Mouse (Mus musculus): ENCODE measurements around the gene Pald1.
A peak's percentile ranks its signal among the peaks of the same experiment; 100 is the strongest.

Gene Pald1

GRCm38 (mm10) chr10:61382281-61382731 lies 1.0 kb downstream of the Pald1 start:
- peaks cover 21% of the 10 kb centered on the region for H3K27me3 ChIP-seq (ENCODE audit: insufficient read depth, low read length)
- no peak for TF ChIP-seq CTCF (conservative IDR thresholded peaks at IDR 0.05; ENCODE audit: low read length)
- no peak for TF ChIP-seq POU5F1 (IDR thresholded peaks at IDR 0.05; ENCODE audit: borderline replicate concordance, low read length)
- H3K36me3 ChIP-seq (ENCODE audit: insufficient read depth, low read length), result peaks cover 38% of the 10 kb centered on the region
- H3K4me1 ChIP-seq (replicated peaks; ENCODE audit: low read depth, low read length), result peaks cover 66% of the 10 kb centered on the region
- H3K9me3 ChIP-seq (ENCODE audit: low read length), result no peaks in the 10 kb centered on the region
- peak overlapping the region; percentile 96 for H3K4me3 ChIP-seq (replicated peaks; ENCODE audit: low read length)

- H3K27me3 ChIP-seq (ENCODE audit: insufficient read depth, low read length), result peaks cover 21% of the 10 kb centered on the region
- peaks cover 43% of the 10 kb centered on the region for H3K36me3 ChIP-seq (ENCODE audit: insufficient read depth, low read length)
- no peak for TF ChIP-seq POU5F1 (IDR thresholded peaks at IDR 0.05; ENCODE audit: borderline replicate concordance, low read length)
- no peak for TF ChIP-seq NANOG (IDR thresholded peaks at IDR 0.05; ENCODE audit: borderline replicate concordance, low read length)
- no peak for TF ChIP-seq CTCF (conservative IDR thresholded peaks at IDR 0.05; ENCODE audit: low read length)
- no peaks in the 10 kb centered on the region for H3K9me3 ChIP-seq (ENCODE audit: low read length)
- peak overlapping the region; percentile 96 for H3K4me3 ChIP-seq (replicated peaks; ENCODE audit: low read length)
- H3K4me1 ChIP-seq (replicated peaks; ENCODE audit: low read depth, low read length), result peaks cover 71% of the 10 kb centered on the region
Measured at GRCm38 (mm10) chr10:61381823-61382222, 1.5 kb downstream of the Pald1 start.

- Histone ChIP-seq H3K27me3 (ENCODE audit: insufficient read depth, low read length) (peaks cover 7% of the 10 kb centered on the region), H3K4me3 (replicated peaks; ENCODE audit: low read length) (peak overlapping the region; percentile 96), H3K4me1 (replicated peaks; ENCODE audit: low read depth, low read length) (peaks cover 86% of the 10 kb centered on the region), H3K9me3 (ENCODE audit: low read length) (no peaks in the 10 kb centered on the region), H3K36me3 (ENCODE audit: insufficient read depth, low read length) (peaks cover 55% of the 10 kb centered on the region)
- TF ChIP-seq POU5F1 (IDR thresholded peaks at IDR 0.05; ENCODE audit: borderline replicate concordance, low read length), result no peak
- no peak for TF ChIP-seq CTCF (conservative IDR thresholded peaks at IDR 0.05; ENCODE audit: low read length)
- no peak for TF ChIP-seq NANOG (IDR thresholded peaks at IDR 0.05; ENCODE audit: borderline replicate concordance, low read length)
Measured at GRCm38 (mm10) chr10:61380186-61380585, 3.1 kb downstream of the Pald1 start.

GRCm38 (mm10) chr10:61379340-61380040 lies 3.8 kb downstream of the Pald1 start:
- peaks cover under 1% of the 10 kb centered on the region; the same call in 1 of the 2 replicates for H3K27me3 ChIP-seq (ENCODE audit: insufficient read depth, low read length)
- H3K4me1 ChIP-seq (replicated peaks; ENCODE audit: low read depth, low read length), result peaks cover 90% of the 10 kb centered on the region
- no peaks in the 10 kb centered on the region for H3K9me3 ChIP-seq (ENCODE audit: low read length)
- peaks cover 58% of the 10 kb centered on the region for H3K36me3 ChIP-seq (ENCODE audit: insufficient read depth, low read length)
- peak overlapping the region; percentile 96 for H3K4me3 ChIP-seq (replicated peaks; ENCODE audit: low read length)
- TF ChIP-seq NANOG (IDR thresholded peaks at IDR 0.05; ENCODE audit: borderline replicate concordance, low read length), result no peak
- no peak for TF ChIP-seq POU5F1 (IDR thresholded peaks at IDR 0.05; ENCODE audit: borderline replicate concordance, low read length)
- TF ChIP-seq CTCF (conservative IDR thresholded peaks at IDR 0.05; ENCODE audit: low read length), result no peak

GRCm38 (mm10) chr10:61378698-61379097 lies 4.6 kb downstream of the Pald1 start:
- H3K36me3 ChIP-seq (ENCODE audit: insufficient read depth, low read length), result peaks cover 66% of the 10 kb centered on the region
- peak overlapping the region; percentile 96; the same call in 1 of the 2 replicates for H3K4me3 ChIP-seq (replicated peaks; ENCODE audit: low read length)
- TF ChIP-seq NANOG (IDR thresholded peaks at IDR 0.05; ENCODE audit: borderline replicate concordance, low read length) (no peak), POU5F1 (IDR thresholded peaks at IDR 0.05; ENCODE audit: borderline replicate concordance, low read length) (no peak), CTCF (conservative IDR thresholded peaks at IDR 0.05; ENCODE audit: low read length) (no peak)
- peaks cover 90% of the 10 kb centered on the region for H3K4me1 ChIP-seq (replicated peaks; ENCODE audit: low read depth, low read length)
- H3K9me3 ChIP-seq (ENCODE audit: low read length), result no peaks in the 10 kb centered on the region
- no peaks in the 10 kb centered on the region for H3K27me3 ChIP-seq (ENCODE audit: insufficient read depth, low read length)

GRCm38 (mm10) chr10:61378050-61378449 lies 5.3 kb downstream of the Pald1 start:
- peak overlapping the region; percentile 14; the same call in 1 of the 2 replicates for H3K4me3 ChIP-seq (replicated peaks; ENCODE audit: low read length)
- TF ChIP-seq NANOG (IDR thresholded peaks at IDR 0.05; ENCODE audit: borderline replicate concordance, low read length), result no peak
- TF ChIP-seq POU5F1 (IDR thresholded peaks at IDR 0.05; ENCODE audit: borderline replicate concordance, low read length), result no peak
- no peak for TF ChIP-seq CTCF (conservative IDR thresholded peaks at IDR 0.05; ENCODE audit: low read length)
- no peaks in the 10 kb centered on the region for H3K27me3 ChIP-seq (ENCODE audit: insufficient read depth, low read length)
- H3K4me1 ChIP-seq (replicated peaks; ENCODE audit: low read depth, low read length), result peaks cover 94% of the 10 kb centered on the region
- peaks cover 71% of the 10 kb centered on the region for H3K36me3 ChIP-seq (ENCODE audit: insufficient read depth, low read length)
- no peaks in the 10 kb centered on the region for H3K9me3 ChIP-seq (ENCODE audit: low read length)

- no peaks in the 10 kb centered on the region for H3K27me3 ChIP-seq (ENCODE audit: insufficient read depth, low read length)
- H3K4me3 ChIP-seq (replicated peaks; ENCODE audit: low read length), result peak overlapping the region; percentile 52
- peaks cover 99% of the 10 kb centered on the region for H3K4me1 ChIP-seq (replicated peaks; ENCODE audit: low read depth, low read length)
- H3K36me3 ChIP-seq (ENCODE audit: insufficient read depth, low read length), result peaks cover 90% of the 10 kb centered on the region
- no peaks in the 10 kb centered on the region for H3K9me3 ChIP-seq (ENCODE audit: low read length)
- no peak for TF ChIP-seq POU5F1 (IDR thresholded peaks at IDR 0.05; ENCODE audit: borderline replicate concordance, low read length)
- TF ChIP-seq NANOG (IDR thresholded peaks at IDR 0.05; ENCODE audit: borderline replicate concordance, low read length), result no peak
- TF ChIP-seq CTCF (conservative IDR thresholded peaks at IDR 0.05; ENCODE audit: low read length), result no peak
Measured at GRCm38 (mm10) chr10:61374771-61375481, 8.4 kb downstream of the Pald1 start.

GRCm38 (mm10) chr10:61374076-61374475 lies 9.3 kb downstream of the Pald1 start:
- H3K4me1 ChIP-seq (replicated peaks; ENCODE audit: low read depth, low read length), result peaks cover 99% of the 10 kb centered on the region
- H3K4me3 ChIP-seq (replicated peaks; ENCODE audit: low read length), result peak overlapping the region; percentile 52
- TF ChIP-seq NANOG (IDR thresholded peaks at IDR 0.05; ENCODE audit: borderline replicate concordance, low read length), result no peak
- TF ChIP-seq CTCF (conservative IDR thresholded peaks at IDR 0.05; ENCODE audit: low read length), result no peak
- TF ChIP-seq POU5F1 (IDR thresholded peaks at IDR 0.05; ENCODE audit: borderline replicate concordance, low read length), result no peak
- peaks cover 90% of the 10 kb centered on the region for H3K36me3 ChIP-seq (ENCODE audit: insufficient read depth, low read length)
- H3K9me3 ChIP-seq (ENCODE audit: low read length), result no peaks in the 10 kb centered on the region
- no peaks in the 10 kb centered on the region for H3K27me3 ChIP-seq (ENCODE audit: insufficient read depth, low read length)
